Mouse (Mus musculus): Measurements from ENCODE around the gene Rex1bd. TPM values are rescaled to one million over a fixed set of nuclear protein-coding genes. Genes with fewer than 3 reads are reported as not detected.

The Rex1bd gene
- total RNA-seq (2015; ENCODE audit: low replicate concordance) (22.3 TPM in 1 of 2 replicates, not detected in the other), total RNA-seq (2017; ENCODE audit: low replicate concordance) (17.8 and 19.6 TPM in 2 replicates)

- ATAC-seq (replicated peaks; ENCODE audit: low FRiP score, poor library complexity, severe bottlenecking), result peak; percentile 57
Observed at GRCm38 (mm10) chr8:70506328-70507026, at the start of gene Rex1bd. Gene Rex1bd, minus strand, starts transcription at chr8:70506752.

GRCm38 (mm10) chr8:70555079-70555747 lies 48.7 kb upstream of the Rex1bd start:
- no peak for ATAC-seq (replicated peaks; ENCODE audit: low FRiP score, poor library complexity, severe bottlenecking)

GRCm38 (mm10) chr8:70553740-70554139 lies 47.2 kb upstream of the Rex1bd start:
- ATAC-seq (replicated peaks; ENCODE audit: low FRiP score, poor library complexity, severe bottlenecking), result no peak

- no peak for ATAC-seq (replicated peaks; ENCODE audit: low FRiP score, poor library complexity, severe bottlenecking)
Observed at GRCm38 (mm10) chr8:70552836-70553235, 46.3 kb upstream of the Rex1bd start.

GRCm38 (mm10) chr8:70551558-70552161 lies 45.1 kb upstream of the Rex1bd start:
- no peak for ATAC-seq (replicated peaks; ENCODE audit: low FRiP score, poor library complexity, severe bottlenecking)

- ATAC-seq (replicated peaks; ENCODE audit: low FRiP score, poor library complexity, severe bottlenecking), result no peak
Observed at GRCm38 (mm10) chr8:70549412-70550184, 43.0 kb upstream of the Rex1bd start.

GRCm38 (mm10) chr8:70547762-70548161 lies 41.2 kb upstream of the Rex1bd start:
- no peak for ATAC-seq (replicated peaks; ENCODE audit: low FRiP score, poor library complexity, severe bottlenecking)

GRCm38 (mm10) chr8:70546412-70546811 lies 39.9 kb upstream of the Rex1bd start:
- no peak for ATAC-seq (replicated peaks; ENCODE audit: low FRiP score, poor library complexity, severe bottlenecking)

GRCm38 (mm10) chr8:70544200-70544687 lies 37.7 kb upstream of the Rex1bd start:
- no peak for ATAC-seq (replicated peaks; ENCODE audit: low FRiP score, poor library complexity, severe bottlenecking)

GRCm38 (mm10) chr8:70541081-70541480 lies 34.5 kb upstream of the Rex1bd start:
- no peak for ATAC-seq (replicated peaks; ENCODE audit: low FRiP score, poor library complexity, severe bottlenecking)

- ATAC-seq (replicated peaks; ENCODE audit: low FRiP score, poor library complexity, severe bottlenecking), result no peak
Observed at GRCm38 (mm10) chr8:70540507-70541071, 34.0 kb upstream of the Rex1bd start.

- 0 out of 2 replicates have a peak, but pooled peaks have one; percentile 7 for ATAC-seq (replicated peaks; ENCODE audit: low FRiP score, poor library complexity, severe bottlenecking)
Observed at GRCm38 (mm10) chr8:70540013-70540506, 33.5 kb upstream of the Rex1bd start.

GRCm38 (mm10) chr8:70539077-70539813 lies 32.7 kb upstream of the Rex1bd start, which contains the start of gene Ell:
Gene Ell, plus strand, starts transcription at chr8:70539457.
- ATAC-seq (replicated peaks; ENCODE audit: low FRiP score, poor library complexity, severe bottlenecking), result peak; percentile 78

GRCm38 (mm10) chr8:70538633-70539076 lies 32.1 kb upstream of the Rex1bd start:
- peak; percentile 78 for ATAC-seq (replicated peaks; ENCODE audit: low FRiP score, poor library complexity, severe bottlenecking)

GRCm38 (mm10) chr8:70538024-70538579 lies 31.6 kb upstream of the Rex1bd start:
- peak; percentile 35 for ATAC-seq (replicated peaks; ENCODE audit: low FRiP score, poor library complexity, severe bottlenecking)

GRCm38 (mm10) chr8:70535701-70536100 lies 29.1 kb upstream of the Rex1bd start:
- ATAC-seq (replicated peaks; ENCODE audit: low FRiP score, poor library complexity, severe bottlenecking), result no peak

GRCm38 (mm10) chr8:70535221-70535620 lies 28.7 kb upstream of the Rex1bd start:
- ATAC-seq (replicated peaks; ENCODE audit: low FRiP score, poor library complexity, severe bottlenecking), result no peak

- no peak for ATAC-seq (replicated peaks; ENCODE audit: low FRiP score, poor library complexity, severe bottlenecking)
Observed at GRCm38 (mm10) chr8:70534281-70534680, 27.7 kb upstream of the Rex1bd start.

All from erythroid progenitor cell, adult 5-6 weeks (primary cell).